Mouse (Mus musculus): ENCODE data around the gene Eml6. TPM values are rescaled to one million over a fixed set of nuclear protein-coding genes. Genes with fewer than 3 reads are reported as not detected.
"Not testable (repeated sequence)": the region's sequence is repeated elsewhere in the genome, so short reads cannot be mapped to it uniquely, and the experiment has no call there.

Eml6 gene
- total RNA-seq, 1 experiment from 2014 or later, result 14.8 TPM

DNA sequence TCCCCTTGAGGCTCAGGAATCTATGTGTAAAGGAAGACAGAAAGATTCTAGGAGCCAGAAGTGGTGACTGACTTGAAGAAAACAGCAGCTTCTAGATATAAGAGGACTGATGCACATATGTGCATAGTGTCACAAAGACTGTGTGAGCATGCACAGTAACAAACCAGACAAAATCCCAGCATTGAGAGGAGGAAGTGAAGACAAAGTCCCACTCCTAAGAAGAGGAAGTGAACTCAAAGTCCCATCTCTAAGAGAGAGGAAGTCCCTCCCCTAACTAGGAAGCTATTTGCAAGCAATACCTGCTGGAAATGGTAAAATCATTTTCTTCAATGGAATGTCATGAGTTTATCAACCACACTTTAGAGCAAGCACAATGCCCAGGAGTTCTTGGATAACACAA is 161.6 kb downstream of the Eml6 start:
- ATAC-seq (replicated peaks; ENCODE audit: insufficient number of reproducible peaks, low FRiP score, low TSS enrichment, poor library complexity, severe bottlenecking), result peak; percentile 75

DNA sequence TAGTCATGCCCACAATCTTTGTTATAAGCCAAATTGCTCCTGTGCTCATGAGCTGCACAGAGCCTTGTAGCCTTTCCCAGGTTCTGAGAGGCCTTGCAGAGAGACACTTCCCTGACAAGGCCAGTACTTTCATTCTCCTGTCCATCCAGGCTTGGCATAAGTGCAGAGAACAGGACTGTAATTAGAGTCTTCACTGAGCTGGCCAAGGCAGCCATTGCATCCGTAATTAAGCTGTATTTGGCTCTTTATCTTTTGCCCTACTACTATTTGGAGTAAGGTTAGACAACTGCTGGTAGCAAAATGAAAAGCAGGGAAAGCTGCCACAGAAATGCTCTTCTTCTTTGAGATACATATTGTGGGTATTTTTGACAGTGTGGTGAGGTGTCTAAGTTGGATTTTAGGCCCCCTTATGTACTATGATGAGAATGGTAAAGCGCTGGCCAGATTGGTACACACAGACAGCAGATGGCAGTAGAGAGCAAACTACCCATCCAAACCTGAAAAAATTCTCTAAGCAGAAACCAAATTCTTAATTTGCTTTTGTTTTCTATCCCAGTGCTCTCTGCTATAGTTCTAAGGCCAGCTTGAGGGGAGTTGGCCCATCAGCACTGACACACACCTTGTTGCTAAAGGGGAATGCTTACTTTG is 164.0 kb downstream of the Eml6 start:
- no peak for ATAC-seq (replicated peaks; ENCODE audit: insufficient number of reproducible peaks, low FRiP score, low TSS enrichment, poor library complexity, severe bottlenecking)

DNA sequence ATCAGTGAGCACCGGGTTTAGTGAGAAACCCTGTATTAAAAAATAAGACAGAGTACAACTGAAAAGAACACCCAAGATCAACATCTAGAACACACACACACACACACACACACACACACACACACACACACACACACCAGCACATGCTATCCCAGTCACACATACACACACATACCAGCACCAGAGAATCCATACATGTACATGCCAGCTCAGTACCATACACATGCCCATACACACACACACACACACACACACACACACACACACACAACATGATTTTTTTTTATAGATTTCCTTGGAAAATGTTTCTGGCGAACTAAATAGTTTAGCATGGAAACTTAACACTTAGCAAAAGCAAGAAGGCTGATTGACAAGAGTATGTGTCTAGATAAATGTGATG is 164.8 kb downstream of the Eml6 start:
- ATAC-seq (replicated peaks; ENCODE audit: insufficient number of reproducible peaks, low FRiP score, low TSS enrichment, poor library complexity, severe bottlenecking), result no peak

DNA sequence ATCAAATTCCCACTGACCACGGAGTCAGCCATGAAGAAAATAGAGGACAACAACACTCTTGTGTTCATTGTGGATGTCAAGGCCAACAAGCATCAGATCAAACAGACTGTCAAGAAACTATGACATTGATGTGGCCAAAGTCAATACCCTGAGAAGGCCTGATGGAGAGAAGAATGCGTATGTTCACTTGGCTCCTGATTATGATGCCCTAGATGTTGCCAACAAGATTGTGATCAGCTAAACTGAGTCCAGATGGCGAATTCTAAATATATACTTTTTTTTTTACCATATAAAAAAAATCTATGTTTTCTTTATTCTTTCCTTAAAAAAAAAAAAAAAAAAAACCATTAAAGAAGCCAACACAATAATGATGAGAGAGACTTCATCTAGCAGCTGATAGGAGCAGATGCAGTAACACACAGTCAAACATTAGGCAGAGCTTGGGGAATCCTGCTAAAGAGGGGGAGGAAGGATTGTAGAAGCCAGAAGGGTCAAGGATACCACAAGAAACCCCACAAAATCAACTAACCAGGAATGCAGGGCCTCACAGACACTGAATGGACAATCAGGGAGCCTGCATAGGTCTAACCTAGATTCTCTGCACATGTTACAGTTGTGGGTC is 185.1 kb downstream of the Eml6 start:
- no peak for ATAC-seq (replicated peaks; ENCODE audit: insufficient number of reproducible peaks, low FRiP score, low TSS enrichment, poor library complexity, severe bottlenecking)

DNA sequence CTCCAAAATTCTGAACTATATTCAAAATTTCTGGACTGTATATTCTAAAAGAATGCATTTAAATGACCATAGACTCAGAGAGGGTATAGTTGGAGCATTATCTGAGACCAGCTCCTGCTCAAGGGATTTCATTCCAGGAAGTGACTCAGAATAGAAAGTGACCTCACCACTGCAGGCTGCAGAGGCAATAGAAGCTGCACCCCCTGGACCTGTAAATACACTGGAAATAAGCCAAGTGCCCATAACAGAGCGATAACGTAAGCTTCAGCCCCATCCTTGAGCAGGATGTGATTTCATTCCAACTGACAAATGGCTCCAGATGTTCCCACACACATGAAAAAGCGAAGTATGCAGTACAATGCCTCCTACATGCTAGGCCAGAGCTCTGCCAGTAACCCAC is 186.1 kb downstream of the Eml6 start:
- no peak for ATAC-seq (replicated peaks; ENCODE audit: insufficient number of reproducible peaks, low FRiP score, low TSS enrichment, poor library complexity, severe bottlenecking)

DNA sequence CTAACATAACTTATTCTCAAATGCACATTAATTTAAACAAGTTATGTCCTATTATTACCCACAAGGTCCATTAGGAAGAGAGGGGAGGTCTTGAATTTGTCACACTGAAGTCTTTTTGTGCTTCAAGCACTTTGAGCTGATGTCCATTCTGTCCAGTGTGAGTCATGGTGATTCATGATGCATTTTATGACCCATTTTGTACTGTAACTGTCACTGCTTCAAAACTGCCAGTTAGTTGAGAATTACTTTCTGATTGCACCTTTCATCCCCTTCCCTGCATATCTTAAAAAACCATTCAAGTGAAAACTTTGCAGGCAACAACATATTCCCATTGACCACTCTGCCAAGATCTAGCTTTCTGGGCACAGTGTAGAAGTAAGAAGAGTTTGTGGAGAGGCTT is 188.8 kb downstream of the Eml6 start:
- ATAC-seq (replicated peaks; ENCODE audit: insufficient number of reproducible peaks, low FRiP score, low TSS enrichment, poor library complexity, severe bottlenecking), result no peak

DNA sequence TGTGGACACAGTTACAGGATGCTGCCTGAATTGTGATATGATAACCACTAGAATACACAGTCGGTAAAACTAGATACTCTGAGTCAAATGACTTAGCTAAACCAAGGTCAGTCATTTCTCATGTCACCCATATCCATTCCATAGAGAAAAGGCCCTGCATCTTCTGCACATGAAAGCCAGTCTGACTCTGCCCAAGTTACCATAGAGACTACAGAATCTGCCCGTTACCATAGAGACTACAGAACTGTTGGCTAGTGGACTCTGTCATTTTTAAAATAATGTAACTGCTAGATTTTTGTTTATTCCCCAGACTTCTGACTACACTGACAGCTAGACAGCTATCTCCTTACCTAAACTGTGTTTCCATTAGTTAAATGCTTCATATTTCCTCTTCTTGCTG is 198.1 kb downstream of the Eml6 start:
- ATAC-seq (replicated peaks; ENCODE audit: insufficient number of reproducible peaks, low FRiP score, low TSS enrichment, poor library complexity, severe bottlenecking), result no peak

DNA sequence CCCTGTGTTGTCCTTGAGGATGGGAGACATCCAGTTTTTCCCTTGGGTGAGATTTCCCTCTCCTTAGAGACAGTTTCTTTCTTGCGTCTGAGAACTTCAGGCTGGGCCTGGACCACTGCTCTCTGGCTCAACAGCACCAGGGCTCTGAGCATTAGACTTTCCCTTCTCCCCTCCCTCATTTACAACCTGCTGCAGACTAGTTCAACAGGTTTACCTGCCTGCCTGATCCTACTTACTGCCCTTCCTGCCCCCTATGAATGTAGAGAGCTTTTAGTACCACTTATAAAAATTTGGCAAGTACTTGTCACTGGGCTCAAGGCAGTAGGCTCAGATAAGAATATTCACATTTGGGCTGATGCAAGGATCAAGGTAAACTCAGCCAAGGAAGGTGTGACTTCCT is 199.8 kb downstream of the Eml6 start:
- ATAC-seq (replicated peaks; ENCODE audit: insufficient number of reproducible peaks, low FRiP score, low TSS enrichment, poor library complexity, severe bottlenecking), result no peak

DNA sequence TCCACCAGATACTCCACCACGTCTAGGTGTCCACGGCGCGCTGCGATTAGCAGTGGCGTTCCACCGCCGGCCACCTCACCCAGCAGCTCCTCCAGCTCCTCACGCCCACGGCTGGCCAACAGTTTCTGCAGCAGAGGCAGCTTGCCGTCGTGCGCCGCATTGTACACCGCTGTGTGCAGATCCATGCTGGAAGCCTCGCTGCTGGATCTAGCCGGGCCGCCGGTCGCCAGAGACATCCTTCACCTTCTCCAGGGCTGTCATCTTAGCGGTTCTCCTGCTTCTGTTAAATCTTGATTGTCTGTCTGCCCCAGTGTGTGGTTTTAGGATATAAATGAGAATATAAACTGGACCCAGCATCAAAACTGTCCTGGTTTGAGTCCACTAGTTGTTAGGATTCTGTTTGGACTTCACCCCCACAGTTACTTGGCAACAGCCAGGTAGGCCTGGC is 200.5 kb downstream of the Eml6 start, which contains the start of gene 4931440F15Rik:
Gene 4931440F15Rik (minus strand): TSS at position 398 of the 448 bp plus-strand sequence.
- not testable (repeated sequence) for ATAC-seq (replicated peaks; ENCODE audit: insufficient number of reproducible peaks, low FRiP score, low TSS enrichment, poor library complexity, severe bottlenecking)

DNA sequence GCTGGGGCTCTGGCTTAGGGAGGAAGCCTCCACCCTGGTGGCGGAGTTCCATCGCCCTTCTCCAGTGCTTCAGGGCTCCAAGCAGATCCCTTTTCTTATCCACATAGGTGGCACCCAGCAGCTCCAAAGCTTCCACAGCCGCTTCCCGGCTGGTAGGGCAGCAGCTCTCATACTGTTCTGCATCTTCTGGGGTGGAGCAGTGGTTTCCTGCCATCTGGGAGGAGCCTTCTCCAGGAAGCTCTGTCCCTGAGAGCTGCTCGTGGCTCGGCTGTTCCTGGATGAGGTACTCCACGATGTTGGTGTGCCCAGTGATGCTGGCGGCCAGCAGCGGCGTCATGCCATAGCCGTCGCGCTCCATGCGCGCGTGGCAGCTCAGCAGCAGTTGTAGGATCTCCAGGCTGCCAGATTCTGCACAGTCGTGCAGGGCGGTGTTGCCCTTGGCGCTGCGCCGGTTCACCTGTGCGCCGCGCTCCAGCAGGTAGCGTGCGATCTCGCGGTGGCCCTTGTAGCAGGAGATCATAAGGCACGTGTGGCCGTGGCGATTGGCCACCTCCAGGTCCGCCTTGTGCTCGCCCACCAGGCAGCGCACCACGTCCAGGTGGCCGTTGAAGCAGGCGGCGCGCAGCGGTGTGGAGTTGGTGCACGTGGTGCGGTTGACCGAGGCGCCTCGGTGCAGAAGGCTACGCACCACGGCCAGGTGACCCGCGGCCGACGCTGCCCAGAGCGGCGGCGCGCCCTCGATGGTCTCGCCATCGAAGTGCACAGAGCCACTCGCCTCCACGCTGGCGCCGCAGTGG is 201.2 kb downstream of the Eml6 start:
- ATAC-seq (replicated peaks; ENCODE audit: insufficient number of reproducible peaks, low FRiP score, low TSS enrichment, poor library complexity, severe bottlenecking), result 0 out of 2 replicates have a peak, but pooled peaks have one; percentile 11

DNA sequence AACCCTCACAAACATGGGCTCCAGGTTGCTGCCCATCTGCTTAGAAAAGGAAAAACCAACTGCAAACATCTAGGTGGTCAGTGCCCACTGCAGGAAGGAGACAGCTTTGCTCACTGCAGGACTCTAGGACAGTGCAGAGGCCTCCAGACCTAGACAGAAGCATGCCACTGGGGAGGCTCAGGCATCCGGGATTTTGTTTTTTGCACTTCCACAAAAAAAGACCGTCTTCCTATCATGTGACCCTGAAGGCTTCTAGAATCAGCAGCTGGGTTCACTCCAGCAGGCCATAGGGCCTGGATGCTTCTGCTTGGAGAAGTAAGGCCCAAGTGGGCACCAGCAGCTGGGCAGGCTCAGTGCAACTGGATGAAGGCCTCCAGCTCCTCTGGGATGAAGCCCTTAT is 202.7 kb downstream of the Eml6 start:
- no peak for ATAC-seq (replicated peaks; ENCODE audit: insufficient number of reproducible peaks, low FRiP score, low TSS enrichment, poor library complexity, severe bottlenecking)

DNA sequence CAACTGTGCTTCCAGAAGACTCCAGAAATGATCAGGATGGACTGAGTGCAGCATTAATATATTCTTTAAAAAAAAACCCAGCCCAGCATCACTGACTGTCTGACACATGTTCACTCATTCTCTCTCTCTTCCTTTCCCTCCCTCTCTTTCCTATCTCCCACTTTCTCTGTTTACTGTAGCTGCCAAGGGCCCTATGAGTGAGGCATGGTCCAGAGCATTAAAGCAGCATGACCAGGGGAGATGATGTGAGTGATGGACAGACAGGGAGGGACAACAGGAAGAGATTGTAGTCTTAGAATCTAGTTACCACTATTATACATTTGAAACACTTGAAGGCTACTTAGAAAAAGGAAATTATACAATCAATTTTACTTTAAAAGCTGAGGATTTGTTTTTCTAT is 210.2 kb downstream of the Eml6 start:
- ATAC-seq (replicated peaks; ENCODE audit: insufficient number of reproducible peaks, low FRiP score, low TSS enrichment, poor library complexity, severe bottlenecking), result no peak

DNA sequence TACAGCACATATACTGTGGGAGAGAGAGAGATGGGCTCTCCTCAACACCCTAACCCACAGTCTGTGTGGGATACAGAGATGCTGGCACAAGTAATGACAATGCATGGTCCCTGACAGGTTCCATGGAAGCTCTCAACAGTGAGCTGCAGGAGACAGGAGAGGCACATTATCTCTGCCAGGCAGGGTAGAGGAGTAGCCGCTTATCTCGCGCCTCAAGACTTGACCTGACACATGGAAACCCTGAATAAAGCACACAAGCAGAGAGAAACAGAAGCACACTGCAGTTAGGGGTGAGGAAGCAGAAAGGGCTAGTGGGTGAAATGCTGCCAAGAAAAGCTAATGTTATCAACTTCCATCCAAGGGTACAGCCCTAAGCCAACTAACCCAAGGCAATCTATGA is 210.6 kb downstream of the Eml6 start:
- no peak for ATAC-seq (replicated peaks; ENCODE audit: insufficient number of reproducible peaks, low FRiP score, low TSS enrichment, poor library complexity, severe bottlenecking)

DNA sequence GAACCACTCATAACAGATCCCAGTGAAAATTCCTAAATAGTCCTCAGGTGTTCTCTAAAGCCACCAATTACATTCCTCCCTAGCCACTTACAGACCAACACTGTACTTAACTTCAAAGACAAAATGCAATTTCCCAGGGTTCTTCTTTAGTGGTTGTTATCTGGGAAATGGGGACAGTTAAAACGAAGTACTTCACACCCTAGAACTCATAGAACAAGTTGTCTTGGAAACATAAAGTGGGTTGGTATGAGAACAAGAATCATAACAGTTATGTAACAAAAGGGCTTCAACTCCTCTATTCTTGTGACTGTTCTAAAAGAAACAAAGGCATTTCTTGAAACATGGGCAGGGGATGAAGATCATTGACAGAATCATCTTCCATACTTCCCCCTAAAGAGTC is 212.6 kb downstream of the Eml6 start:
- no peak for ATAC-seq (replicated peaks; ENCODE audit: insufficient number of reproducible peaks, low FRiP score, low TSS enrichment, poor library complexity, severe bottlenecking)

DNA sequence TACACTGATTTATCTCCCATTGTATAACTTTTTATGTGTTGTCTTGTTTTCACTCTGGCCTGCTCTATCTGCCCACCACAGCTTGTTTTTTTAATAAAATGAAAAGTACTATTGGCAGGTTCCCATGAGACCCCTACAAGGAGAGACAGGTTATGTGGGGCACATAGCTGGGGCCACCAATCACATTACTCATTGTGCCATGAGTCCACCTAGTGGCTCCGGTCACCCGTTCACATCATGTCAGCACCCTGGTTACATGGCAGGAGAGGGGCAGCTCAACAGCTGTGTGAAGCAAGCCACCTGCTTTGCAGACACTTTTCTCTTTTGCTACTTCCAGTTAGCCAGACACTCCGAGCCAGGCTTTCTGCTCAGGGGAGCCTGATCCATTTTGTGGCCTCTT is 213.4 kb downstream of the Eml6 start:
- no peak for ATAC-seq (replicated peaks; ENCODE audit: insufficient number of reproducible peaks, low FRiP score, low TSS enrichment, poor library complexity, severe bottlenecking)

DNA sequence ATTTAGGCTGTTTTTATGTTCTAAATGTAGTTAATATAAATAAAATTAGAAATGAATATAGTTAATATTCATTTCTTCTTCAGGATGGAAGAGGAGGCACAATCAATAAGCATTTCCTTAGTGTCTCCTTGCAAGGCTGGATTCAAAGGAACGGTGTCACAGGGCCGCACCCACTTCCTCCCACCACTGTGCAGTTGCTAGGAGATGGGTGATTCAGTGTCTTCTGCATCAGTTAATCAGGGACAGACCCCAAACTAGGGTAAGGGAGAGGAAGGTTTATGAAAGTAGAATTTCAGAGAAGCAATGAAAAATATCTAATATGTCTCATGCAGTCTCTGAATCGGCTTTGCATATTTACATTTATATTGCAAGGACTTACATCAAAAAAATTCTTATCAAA is 215.5 kb downstream of the Eml6 start:
- no peak for ATAC-seq (replicated peaks; ENCODE audit: insufficient number of reproducible peaks, low FRiP score, low TSS enrichment, poor library complexity, severe bottlenecking)

DNA sequence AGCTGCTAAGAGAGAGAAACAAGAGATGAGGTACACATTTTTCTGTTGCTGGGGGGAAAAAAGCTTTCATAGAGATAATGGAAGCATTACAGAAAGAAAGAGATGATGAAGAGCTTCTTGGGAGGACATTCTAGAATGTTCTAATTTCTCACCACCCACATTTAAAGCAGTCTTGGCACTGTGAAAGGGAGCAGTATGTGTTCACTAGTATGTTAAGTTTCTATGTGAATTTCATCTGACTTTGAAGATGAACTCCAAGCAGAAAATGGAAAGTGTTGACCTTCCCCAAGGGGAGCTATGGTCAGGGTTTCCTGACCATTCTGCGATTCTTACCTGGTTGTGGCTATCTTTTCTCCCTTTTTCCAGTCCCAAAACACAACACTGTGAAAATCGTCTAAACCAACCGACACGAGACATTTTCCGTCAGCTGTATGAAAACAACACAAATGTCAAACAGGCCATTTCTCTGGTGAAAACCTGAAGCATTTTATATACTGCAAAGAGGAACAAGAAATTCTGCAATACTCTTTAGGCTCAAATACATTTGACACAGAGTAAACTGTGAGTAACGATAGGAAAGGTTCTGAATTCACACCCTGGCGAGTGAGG is 216.7 kb downstream of the Eml6 start:
- no peak for ATAC-seq (replicated peaks; ENCODE audit: insufficient number of reproducible peaks, low FRiP score, low TSS enrichment, poor library complexity, severe bottlenecking)

DNA sequence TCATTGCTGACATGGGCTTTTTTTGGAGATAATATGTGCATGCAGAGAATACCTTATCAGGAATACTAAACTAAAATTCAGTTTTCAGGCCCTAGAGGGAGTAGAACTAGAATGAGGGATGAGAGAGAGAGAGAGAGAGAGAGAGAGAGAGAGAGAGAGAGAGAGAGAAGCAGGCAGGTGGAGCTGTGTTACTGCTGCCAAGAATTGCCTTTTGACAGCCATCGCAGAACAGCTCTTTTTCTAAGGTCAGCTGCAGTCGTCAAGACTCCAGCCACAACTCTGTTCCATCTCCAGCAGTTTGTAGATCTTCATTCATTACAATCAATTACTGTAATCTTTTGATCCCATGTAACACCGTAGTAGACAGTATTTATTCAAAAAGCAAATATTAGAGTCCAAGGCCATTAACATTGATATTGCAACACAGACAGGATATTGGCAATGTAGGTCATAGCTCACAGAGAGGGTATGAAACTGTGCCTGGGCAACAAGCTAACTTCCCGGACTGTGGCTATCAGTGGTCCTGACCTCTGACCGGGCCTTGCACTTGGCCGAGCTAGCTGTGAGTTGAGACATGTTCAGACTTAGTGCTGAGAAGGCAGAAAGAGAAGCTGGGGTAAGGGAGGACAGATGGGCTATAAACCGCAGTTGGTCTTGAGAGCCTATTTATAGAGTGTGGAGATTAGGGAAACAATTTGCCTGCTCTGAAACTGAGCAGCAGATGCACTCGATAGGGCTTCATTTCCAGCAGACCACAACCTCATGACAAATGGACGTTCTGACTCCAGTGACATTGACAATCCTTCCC is 217.5 kb downstream of the Eml6 start:
- peak; percentile 73 for ATAC-seq (replicated peaks; ENCODE audit: insufficient number of reproducible peaks, low FRiP score, low TSS enrichment, poor library complexity, severe bottlenecking)

DNA sequence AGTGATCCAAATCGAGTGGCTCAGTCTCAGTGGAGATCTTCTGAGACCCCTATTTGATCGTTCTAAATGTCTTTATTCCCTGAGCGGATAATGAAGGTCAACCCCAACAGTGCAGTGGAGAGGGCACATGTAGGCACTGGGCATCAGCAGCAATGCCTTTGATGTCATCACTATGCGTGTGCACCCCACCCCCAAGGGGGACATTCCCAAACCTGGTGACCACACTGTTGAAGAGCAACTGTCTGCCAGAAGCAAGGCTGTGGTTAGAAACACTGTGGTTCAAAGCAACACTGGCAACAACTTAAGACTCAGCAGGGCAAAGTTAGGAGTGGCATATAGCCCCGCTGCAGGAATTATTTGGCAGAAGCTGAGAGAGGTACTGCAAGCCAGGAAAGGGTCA is 218.5 kb downstream of the Eml6 start:
- no peak for ATAC-seq (replicated peaks; ENCODE audit: insufficient number of reproducible peaks, low FRiP score, low TSS enrichment, poor library complexity, severe bottlenecking)

Data from monocyte, adult 5-6 weeks (primary cell).